Mouse (Mus musculus) stomach, embryonic 14.5 days (tissue): ENCODE results near the gene Lmtk3. TPM values are rescaled to one million over a fixed set of nuclear protein-coding genes. Genes with fewer than 3 reads are reported as not detected.

ENCODE experiments used
- ATAC-seq: fragments of 200-750 bp; cut with Nextera tagmentation; 2 replicates; pipeline ENCODE4 v1.8.0; 2017; ENCODE audit warnings: low read depth, moderate TSS enrichment; ENCODE audit not compliant: insufficient number of reproducible peaks, insufficient read depth, low FRiP score
- H3K27ac ChIP-seq: fragments of 300-500 bp; sonication (generic); 2 replicates; pipeline ENCODE4 v1.5.1; 2014; ENCODE audit warnings: mild to moderate bottlenecking, low read length, moderate library complexity, mixed read lengths
- H3K27me3 ChIP-seq: fragments of 300-500 bp; sonication (generic); 2 replicates; pipeline ENCODE4 v1.6.1; 2014; ENCODE audit warnings: low read length, control low read depth, mixed read lengths; ENCODE audit not compliant: control insufficient read depth, insufficient read depth
- H3K36me3 ChIP-seq: fragments of 300-500 bp; sonication (generic); 2 replicates; pipeline ENCODE4 v1.6.1; 2014; ENCODE audit warnings: mild to moderate bottlenecking, control low read depth, low read length, moderate library complexity, mixed read lengths; ENCODE audit not compliant: control insufficient read depth, insufficient read depth
- H3K4me1 ChIP-seq: fragments of 300-500 bp; sonication (generic); 2 replicates; pipeline ENCODE4 v1.6.1; 2014; ENCODE audit warnings: low read length, control low read depth, mixed read lengths; ENCODE audit not compliant: control insufficient read depth, insufficient read depth
- H3K4me2 ChIP-seq: fragments of 300-500 bp; sonication (generic); replicated peaks from 2 replicates; pipeline ENCODE4 v1.6.1; 2014; ENCODE audit warnings: low read depth, low read length, control low read depth
- H3K4me3 ChIP-seq: fragments of 300-500 bp; sonication (generic); 2 replicates; pipeline ENCODE4 v1.5.1; 2014; ENCODE audit warnings: low read depth, low read length, control low read depth
- H3K9ac ChIP-seq: fragments of 300-500 bp; sonication (generic); replicated peaks from 2 replicates; pipeline ENCODE4 v1.6.1; 2014; ENCODE audit warnings: low read depth, mild to moderate bottlenecking, control low read depth, low read length, moderate library complexity, mixed read lengths
- H3K9me3 ChIP-seq: fragments of 300-500 bp; sonication (generic); 2 replicates; pipeline ENCODE4 v1.6.1; 2016; ENCODE audit warnings: low read depth, low read length, control low read depth; ENCODE audit not compliant: control insufficient read depth
- WGBS: fragments of 180-500 bp; shearing (Covaris S2); extraction: QIAGEN DNeasy Blood & Tissue Kit; methylation state at CpG from one replicate; pipeline ENCODE4 v1.1.7; 2014; 5-methylcytosine and 5-hydroxymethylcytosine counted together
- polyA plus RNA-seq: library from polyadenylated mRNA; unstranded; fragments of >200 nt; fragmentation: Nextera tagmentation; extraction: Ambion mirVana; gene quantifications from 2 replicates; pipeline ENCODE4 v1.2.1, GENCODE M21; 2014

Gene Lmtk3
- polyA plus RNA-seq, 1 experiment from 2014 or later = 2.5 TPM

DNA sequence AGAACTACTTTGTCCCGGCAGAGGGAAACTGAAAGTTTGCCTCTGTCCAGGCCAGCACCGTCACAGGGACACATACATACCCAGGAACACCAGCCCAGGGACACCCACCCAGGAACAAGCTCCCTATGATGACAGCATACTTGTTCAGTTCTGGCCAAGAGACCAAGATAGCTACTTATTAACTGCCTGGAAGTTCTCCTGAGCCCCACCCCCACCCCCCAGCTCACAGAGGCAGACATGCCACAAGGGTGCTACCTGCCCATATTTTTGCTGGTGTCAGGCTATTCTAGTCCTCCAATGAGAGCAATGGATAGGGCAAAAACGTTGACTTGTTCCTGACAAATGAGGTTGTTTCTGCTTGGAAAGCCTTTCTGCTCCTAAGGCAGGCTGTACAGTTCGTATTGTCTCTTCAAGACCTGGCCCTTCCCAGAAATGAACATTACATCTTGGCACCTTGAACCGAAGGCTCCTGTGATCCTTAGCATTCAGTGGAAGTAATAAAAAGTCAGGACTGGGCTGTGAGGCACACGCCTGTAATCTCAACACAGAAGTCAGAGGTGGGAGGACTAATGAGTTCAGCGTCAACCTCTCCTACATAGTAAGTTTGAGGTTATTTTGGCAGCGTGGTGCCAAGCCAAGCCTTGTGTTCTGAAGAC lies 13.0 kb upstream of the Lmtk3 start:
- no peak overlapping the region for H3K27ac ChIP-seq
- H3K4me1 ChIP-seq = no peaks in the 10 kb centered on the region
- ATAC-seq = 0 out of 2 replicates have a peak, but pooled peaks have one; percentile 14
- 70% methylated on average over 8 of the region's 8 CpGs for WGBS
- no peaks in the 10 kb centered on the region for H3K27me3 ChIP-seq
- H3K4me2 ChIP-seq = no peak overlapping the region
- H3K4me3 ChIP-seq = no peak overlapping the region
- H3K36me3 ChIP-seq = no peaks in the 10 kb centered on the region
- no peaks in the 10 kb centered on the region for H3K9me3 ChIP-seq
- no peak overlapping the region for H3K9ac ChIP-seq

GRCm38 (mm10) chr7:45771101-45771500 lies 12.4 kb upstream of the Lmtk3 start:
- no peaks in the 10 kb centered on the region for H3K27me3 ChIP-seq
- H3K36me3 ChIP-seq = no peaks in the 10 kb centered on the region
- no peak overlapping the region for H3K9ac ChIP-seq
- no peak overlapping the region for H3K4me2 ChIP-seq
- no peaks in the 10 kb centered on the region for H3K4me1 ChIP-seq
- no peaks in the 10 kb centered on the region for H3K9me3 ChIP-seq
- H3K4me3 ChIP-seq = no peak overlapping the region
- ATAC-seq = no peak
- 67% methylated on average over 4 of the region's 4 CpGs for WGBS
- H3K27ac ChIP-seq = no peak overlapping the region

DNA sequence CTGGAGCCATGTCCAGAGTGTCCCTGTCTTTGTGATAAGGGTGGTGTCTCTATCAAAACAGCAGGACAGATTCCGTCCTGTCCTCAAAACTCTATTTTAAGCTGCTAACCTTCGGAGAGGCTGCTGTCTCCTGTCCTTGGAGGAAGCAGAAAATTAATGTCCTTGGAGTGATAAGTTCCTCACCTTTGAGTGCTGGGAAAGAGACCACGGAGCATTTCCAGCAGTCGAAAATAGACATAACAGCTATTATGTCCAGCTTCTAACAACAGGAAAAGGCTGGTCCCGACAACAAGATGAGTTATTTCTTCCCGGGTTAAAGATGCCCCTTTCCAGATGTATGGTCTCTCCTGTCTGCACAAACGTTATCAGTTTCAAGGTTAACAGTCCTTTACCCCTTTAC lies 8.3 kb upstream of the Lmtk3 start:
- no peak overlapping the region for H3K4me2 ChIP-seq
- H3K9me3 ChIP-seq = no peaks in the 10 kb centered on the region
- no peaks in the 10 kb centered on the region for H3K4me1 ChIP-seq
- 64% methylated on average over 7 of the region's 7 CpGs for WGBS
- H3K36me3 ChIP-seq = no peaks in the 10 kb centered on the region
- ATAC-seq = no peak
- no peaks in the 10 kb centered on the region for H3K27me3 ChIP-seq
- H3K27ac ChIP-seq = no peak overlapping the region
- H3K9ac ChIP-seq = no peak overlapping the region
- no peak overlapping the region for H3K4me3 ChIP-seq

GRCm38 (mm10) chr7:45779081-45779641 lies 4.4 kb upstream of the Lmtk3 start:
- H3K27me3 ChIP-seq = no peaks in the 10 kb centered on the region
- H3K4me2 ChIP-seq = peak overlapping the region; percentile 23; the same call in 1 of the 2 replicates
- no peak overlapping the region for H3K27ac ChIP-seq
- H3K4me3 ChIP-seq = no peak overlapping the region
- H3K9me3 ChIP-seq = no peaks in the 10 kb centered on the region
- H3K36me3 ChIP-seq = no peaks in the 10 kb centered on the region
- ATAC-seq = no peak
- 24% methylated on average over 22 of the region's 22 CpGs for WGBS
- H3K9ac ChIP-seq = no peak overlapping the region
- H3K4me1 ChIP-seq = peaks cover 3% of the 10 kb centered on the region

DNA sequence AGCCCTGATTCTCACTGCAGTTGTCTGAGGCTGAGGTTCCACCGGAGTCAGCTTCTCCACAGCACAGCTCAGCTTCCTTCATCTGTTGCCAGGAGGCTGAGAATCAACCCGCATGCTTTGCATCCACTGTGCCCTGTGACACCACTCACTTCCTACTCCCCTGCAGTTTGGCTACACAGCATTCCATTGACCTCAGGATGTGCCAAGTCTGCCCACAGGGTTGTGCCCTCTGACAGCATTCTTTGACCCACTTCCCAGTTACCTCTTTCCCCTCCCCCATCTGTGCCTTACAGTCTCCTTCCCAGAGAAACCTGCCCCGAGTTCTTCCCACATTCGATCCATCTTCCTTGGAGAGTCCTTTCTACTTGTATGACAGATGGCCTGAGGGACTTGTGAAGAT lies 1.3 kb upstream of the Lmtk3 start:
- no peak for ATAC-seq
- Histone ChIP-seq H3K9ac (no peak overlapping the region), H3K9me3 (no peaks in the 10 kb centered on the region), H3K27ac (no peak overlapping the region), H3K4me1 (peaks cover 24% of the 10 kb centered on the region), H3K36me3 (no peaks in the 10 kb centered on the region), H3K27me3 (no peaks in the 10 kb centered on the region), H3K4me2 (no peak overlapping the region), H3K4me3 (no peak overlapping the region)
- WGBS = 64% methylated on average over 4 of the region's 4 CpGs

DNA sequence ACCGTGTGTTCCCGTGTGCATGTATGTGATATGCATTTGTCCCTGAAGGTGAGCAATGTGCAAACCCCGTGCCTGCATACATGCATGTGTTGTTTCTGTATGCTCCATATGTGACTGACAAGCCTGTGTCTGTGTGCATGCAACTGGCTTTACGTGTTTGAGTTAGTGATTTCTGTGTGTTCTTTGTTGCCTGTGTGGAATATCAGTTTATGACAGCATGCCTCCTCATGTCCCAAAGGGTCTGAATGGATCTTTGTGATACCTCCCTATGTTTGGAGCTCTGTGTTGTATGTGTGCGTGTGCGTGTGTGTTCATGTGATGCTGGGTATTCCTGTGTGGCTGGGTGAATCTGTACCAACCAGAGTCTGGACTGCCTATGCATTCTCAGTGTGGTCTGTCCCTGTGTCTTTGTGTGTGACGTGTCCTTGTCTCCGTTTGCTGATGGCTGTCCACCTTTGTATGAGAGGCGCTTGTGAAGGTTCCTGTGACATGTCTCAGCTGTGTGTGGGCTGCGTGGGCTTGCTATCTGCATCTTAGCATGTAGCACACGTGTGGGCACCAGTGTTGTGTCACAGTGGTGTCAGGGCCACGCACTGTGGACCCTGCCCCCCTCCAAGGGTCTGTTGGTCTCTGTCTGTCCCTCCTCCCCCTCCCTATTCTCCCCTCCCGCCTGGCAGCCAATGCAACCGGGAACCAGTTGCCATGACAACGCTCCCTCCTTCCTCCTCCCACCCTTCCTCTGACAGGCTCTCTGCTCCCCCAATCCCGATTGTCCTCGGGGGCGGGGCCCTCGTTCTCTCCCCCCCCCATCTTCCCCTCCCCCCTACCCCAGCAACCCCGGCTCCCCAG lies 1.2 kb downstream of the Lmtk3 start, which contains the start of gene Sult2b1:
TSS of gene Sult2b1 (minus strand) at position 146 of the 849 bp plus-strand sequence.
- Histone ChIP-seq H3K27ac (no peak within 1 kb of the TSS), H3K27me3 (no peaks in the 10 kb centered on the region), H3K4me2 (peak within 1 kb of the TSS; percentile 84), H3K4me1 (peaks cover 24% of the 10 kb centered on the region), H3K9ac (peak within 1 kb of the TSS; percentile 34), H3K36me3 (peaks cover 9% of the 10 kb centered on the region), H3K4me3 (peak within 1 kb of the TSS; percentile 56), H3K9me3 (no peaks in the 10 kb centered on the region)
- peak; percentile 10; the same call in 1 of the 2 replicates for ATAC-seq
- 22% methylated on average over 20 of the region's 20 CpGs for WGBS

GRCm38 (mm10) chr7:45785388-45786135 lies 2.0 kb downstream of the Lmtk3 start:
- peak; percentile 21; the same call in 1 of the 2 replicates for ATAC-seq
- WGBS = under 1% methylated on average over 40 of the region's 42 CpGs
- Histone ChIP-seq H3K27ac (no peak overlapping the region), H3K4me3 (peak overlapping the region; percentile 56), H3K9me3 (no peaks in the 10 kb centered on the region), H3K4me2 (peak overlapping the region; percentile 84), H3K4me1 (peaks cover 24% of the 10 kb centered on the region), H3K27me3 (no peaks in the 10 kb centered on the region), H3K36me3 (peaks cover 12% of the 10 kb centered on the region), H3K9ac (peak overlapping the region; percentile 34; the same call in 1 of the 2 replicates)

- Histone ChIP-seq H3K9ac (peak overlapping the region; percentile 34; the same call in 1 of the 2 replicates), H3K27ac (no peak overlapping the region), H3K27me3 (no peaks in the 10 kb centered on the region), H3K36me3 (peaks cover 12% of the 10 kb centered on the region), H3K4me3 (peak overlapping the region; percentile 56), H3K4me2 (peak overlapping the region; percentile 84), H3K9me3 (no peaks in the 10 kb centered on the region), H3K4me1 (peaks cover 24% of the 10 kb centered on the region)
- ATAC-seq = peak; percentile 40; the same call in 1 of the 2 replicates
- WGBS = 3% methylated on average over 14 of the region's 14 CpGs
Observed at GRCm38 (mm10) chr7:45786136-45786578, 2.6 kb downstream of the Lmtk3 start.
